Mouse (Mus musculus) forebrain, embryonic 11.5 days (tissue): ENCODE measurements at regions not wholly inside any gene's neighbourhood (a gene's known extent, or its start where the extent isn't known, plus 50 kb on each side); places are given as distances from the start of the nearest gene placed in this dataset.

Experiments used
- ATAC-seq: fragments of 200-750 bp; cut with Nextera tagmentation; replicated peaks from 2 replicates; pipeline ENCODE4 v1.8.0; 2017; ENCODE audit warnings: moderate TSS enrichment; ENCODE audit not compliant: low FRiP score
- DNase-seq: peaks from one replicate; pipeline ENCODE4 v3.0.0-alpha.2; 2017; ENCODE audit warnings: low spot score
- H3K27ac ChIP-seq: fragments of 300-500 bp; sonication (generic); 2 replicates; pipeline ENCODE4 v1.5.1; 2014; ENCODE audit warnings: low read depth, low read length
- H3K27me3 ChIP-seq: fragments of 300-500 bp; sonication (generic); 2 replicates; pipeline ENCODE4 v1.6.1; 2014; ENCODE audit warnings: mild to moderate bottlenecking, low read length, mixed read lengths; ENCODE audit not compliant: control insufficient read depth, insufficient read depth
- H3K36me3 ChIP-seq: fragments of 300-500 bp; sonication (generic); 2 replicates; pipeline ENCODE4 v1.6.1; 2014; ENCODE audit warnings: mild to moderate bottlenecking, low read length, moderate library complexity, mixed read lengths; ENCODE audit not compliant: control insufficient read depth, insufficient read depth
- H3K4me1 ChIP-seq: fragments of 300-500 bp; sonication (generic); replicated peaks from 2 replicates; pipeline ENCODE4 v1.6.1; 2014; ENCODE audit warnings: low read length, mixed read lengths; ENCODE audit not compliant: control insufficient read depth, insufficient read depth
- H3K4me2 ChIP-seq: fragments of 300-500 bp; sonication (generic); 2 replicates; pipeline ENCODE4 v1.6.1; 2014; ENCODE audit warnings: low read depth, mild to moderate bottlenecking, low read length, moderate library complexity, mixed read lengths; ENCODE audit not compliant: severe bottlenecking
- H3K4me3 ChIP-seq: fragments of 300-500 bp; sonication (generic); 2 replicates; pipeline ENCODE4 v1.5.1; 2014; ENCODE audit warnings: low read depth, low read length
- H3K9ac ChIP-seq: fragments of 300-500 bp; sonication (generic); 2 replicates; pipeline ENCODE4 v1.6.1; 2014; ENCODE audit warnings: low read length
- H3K9me3 ChIP-seq: fragments of 300-500 bp; sonication (generic); 2 replicates; pipeline ENCODE4 v1.6.1; 2016; ENCODE audit warnings: low read length, mixed read lengths; ENCODE audit not compliant: control insufficient read depth
- WGBS: fragments of 180-500 bp; shearing (Covaris S2); extraction: QIAGEN DNeasy Blood & Tissue Kit; methylation state at CpG from one replicate; pipeline ENCODE4 v1.1.7; 2014; 5-methylcytosine and 5-hydroxymethylcytosine counted together

DNA sequence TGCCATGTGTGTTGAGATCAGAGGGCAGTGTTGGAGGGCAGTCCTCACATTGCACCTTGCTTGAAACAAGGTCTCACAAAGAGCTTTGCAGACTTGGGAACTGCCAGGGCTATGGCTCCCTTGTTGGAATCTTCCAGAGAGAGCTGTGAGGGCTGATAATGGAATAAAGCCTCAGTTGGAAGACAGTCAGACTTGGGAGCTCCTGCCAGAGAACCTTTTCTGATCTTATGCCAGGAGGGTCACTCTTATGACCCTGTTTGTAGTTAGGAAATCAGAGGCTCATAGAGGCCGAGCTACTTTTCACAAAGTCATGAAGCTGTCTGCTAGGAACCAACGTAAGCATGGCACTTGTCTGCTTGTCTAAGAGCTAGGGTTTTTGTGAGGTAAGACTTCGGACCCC lies 129.4 kb downstream of the Ddx1 start:
- no peaks in the 10 kb centered on the region for H3K36me3 ChIP-seq
- no peak overlapping the region for H3K27ac ChIP-seq
- ATAC-seq (no peak), DNase-seq (no peak)
- no peak overlapping the region for H3K4me2 ChIP-seq
- no peaks in the 10 kb centered on the region for H3K9me3 ChIP-seq
- no peaks in the 10 kb centered on the region for H3K27me3 ChIP-seq
- no peak overlapping the region for H3K9ac ChIP-seq
- WGBS: 93% methylated on average over 3 of the region's 3 CpGs
- no peaks in the 10 kb centered on the region for H3K4me1 ChIP-seq
- no peak overlapping the region for H3K4me3 ChIP-seq

DNA sequence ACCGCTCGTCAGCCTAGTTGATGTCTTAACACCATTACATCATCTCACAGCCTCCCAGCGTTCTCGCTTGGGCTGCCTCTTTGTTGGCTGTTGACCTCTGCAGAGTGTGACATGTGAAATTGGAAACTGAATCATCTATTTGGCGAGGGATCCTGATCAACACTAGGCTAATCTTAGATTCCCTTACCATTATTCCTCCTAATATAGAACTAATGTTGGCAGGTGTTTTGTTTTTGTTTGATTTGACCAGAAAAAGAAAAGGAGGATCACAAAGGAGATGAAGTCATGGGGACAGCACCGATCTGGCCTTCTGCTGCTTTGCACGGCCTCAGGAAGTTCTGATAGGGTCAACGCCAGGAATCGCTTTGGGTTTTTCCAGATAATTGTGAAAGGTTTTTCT lies 131.0 kb downstream of the Ddx1 start:
- Histone ChIP-seq H3K27ac (no peak overlapping the region), H3K4me3 (no peak overlapping the region), H3K9me3 (no peaks in the 10 kb centered on the region), H3K9ac (no peak overlapping the region), H3K4me2 (no peak overlapping the region), H3K27me3 (no peaks in the 10 kb centered on the region), H3K4me1 (no peaks in the 10 kb centered on the region), H3K36me3 (no peaks in the 10 kb centered on the region)
- WGBS: 71% methylated on average over 9 of the region's 9 CpGs
- DNase-seq (no peak), ATAC-seq (no peak)

DNA sequence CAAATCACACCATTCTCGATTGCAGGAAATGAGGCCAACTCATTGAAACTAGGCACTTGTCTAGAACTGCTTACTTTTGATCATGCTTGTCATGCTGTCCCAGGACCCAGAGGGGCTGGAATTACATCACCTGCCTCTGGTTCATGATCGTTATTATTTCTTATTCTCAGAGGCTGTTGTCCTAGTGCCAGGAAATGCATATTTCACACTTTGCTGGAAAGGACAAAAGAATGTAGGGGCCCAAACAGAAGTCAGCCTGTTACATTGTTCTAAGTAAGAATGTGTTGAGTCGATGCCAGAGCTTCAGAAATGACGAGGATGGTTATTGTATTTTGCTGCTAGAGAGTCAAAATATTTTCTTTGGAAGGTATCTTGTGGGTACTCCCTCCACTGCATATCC lies 134.7 kb downstream of the Ddx1 start:
- WGBS: 79% methylated on average over 4 of the region's 4 CpGs
- Histone ChIP-seq H3K9ac (no peak overlapping the region), H3K27ac (no peak overlapping the region), H3K36me3 (no peaks in the 10 kb centered on the region), H3K4me3 (no peak overlapping the region), H3K4me1 (no peaks in the 10 kb centered on the region), H3K9me3 (no peaks in the 10 kb centered on the region), H3K4me2 (no peak overlapping the region), H3K27me3 (no peaks in the 10 kb centered on the region)
- ATAC-seq (no peak), DNase-seq (no peak)

DNA sequence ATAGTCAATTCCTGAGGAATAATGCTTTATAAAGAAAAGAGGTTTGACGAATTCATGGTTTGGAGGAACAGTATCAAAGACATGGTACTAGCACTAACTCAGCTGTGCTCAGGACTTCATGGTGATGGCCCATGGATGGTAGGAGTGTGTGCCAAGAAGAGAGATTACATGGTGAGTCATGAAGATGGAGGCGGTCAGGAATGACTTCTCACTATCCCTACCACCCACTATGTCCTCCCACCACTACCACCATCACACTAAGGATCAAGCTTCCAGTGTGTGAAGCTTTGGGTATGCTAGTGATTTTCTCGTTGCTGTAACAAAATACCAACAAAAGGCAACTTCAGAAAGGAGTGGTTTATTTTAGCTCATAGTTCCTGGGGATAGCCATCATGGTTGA lies 142.1 kb downstream of the Ddx1 start:
- no peak overlapping the region for H3K4me2 ChIP-seq
- DNase-seq (no peak), ATAC-seq (no peak)
- no peaks in the 10 kb centered on the region for H3K27me3 ChIP-seq
- 84% methylated on average over 3 of the region's 3 CpGs for WGBS
- H3K9ac ChIP-seq: no peak overlapping the region
- H3K4me3 ChIP-seq: no peak overlapping the region
- no peaks in the 10 kb centered on the region for H3K9me3 ChIP-seq
- no peak overlapping the region for H3K27ac ChIP-seq
- no peaks in the 10 kb centered on the region for H3K4me1 ChIP-seq
- H3K36me3 ChIP-seq: no peaks in the 10 kb centered on the region

DNA sequence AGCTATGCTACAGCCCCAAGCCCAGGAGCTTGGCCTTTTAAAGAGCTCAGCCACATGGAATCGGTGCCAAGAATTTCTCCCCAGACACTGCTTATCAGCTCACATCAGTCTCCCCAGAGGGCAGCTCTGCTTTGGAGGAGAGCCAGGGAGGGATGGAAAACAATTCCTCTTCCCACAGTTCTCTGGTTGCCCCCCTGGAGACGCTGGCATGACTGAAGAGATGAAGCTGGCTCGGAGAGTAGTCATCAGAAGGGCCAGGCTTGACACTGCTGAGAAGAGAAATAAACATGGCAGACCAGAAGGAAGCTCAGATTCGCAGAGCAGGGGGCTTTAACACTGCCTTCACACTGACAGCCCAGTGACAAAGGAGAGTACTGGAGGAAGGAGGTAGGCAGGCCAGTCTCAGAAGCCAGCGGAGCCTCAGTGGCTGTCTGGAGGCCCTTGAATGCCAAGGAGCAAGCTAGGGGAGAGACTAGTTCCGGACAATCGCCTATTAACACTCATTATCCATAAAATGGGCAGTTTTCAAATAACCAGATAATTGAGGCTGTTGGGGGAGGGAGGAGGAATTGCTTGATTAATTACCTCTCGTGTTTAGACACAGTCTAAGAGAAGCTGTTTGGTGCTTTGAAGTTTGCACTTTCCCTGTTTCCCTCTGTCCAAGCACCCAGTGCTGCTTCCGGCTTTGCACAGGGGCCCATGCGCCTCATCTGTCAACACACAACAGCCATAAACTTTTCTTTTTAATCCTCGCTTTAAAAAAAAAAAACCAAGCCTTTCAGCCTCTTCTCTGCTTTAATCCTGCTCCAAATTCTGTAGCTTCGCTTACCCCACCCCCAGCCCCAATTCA lies 148.3 kb downstream of the Ddx1 start:
- DNase-seq (no peak), ATAC-seq (peak; percentile 53; the same call in 1 of the 2 replicates)
- Histone ChIP-seq H3K9me3 (no peaks in the 10 kb centered on the region), H3K4me3 (no peak overlapping the region), H3K4me2 (no peak overlapping the region), H3K36me3 (no peaks in the 10 kb centered on the region), H3K27me3 (no peaks in the 10 kb centered on the region), H3K9ac (no peak overlapping the region), H3K4me1 (0 out of 2 replicates have a peak, but pooled peaks cover 2% of the 10 kb centered on the region), H3K27ac (no peak overlapping the region)
- WGBS: 30% methylated on average over 12 of the region's 12 CpGs

DNA sequence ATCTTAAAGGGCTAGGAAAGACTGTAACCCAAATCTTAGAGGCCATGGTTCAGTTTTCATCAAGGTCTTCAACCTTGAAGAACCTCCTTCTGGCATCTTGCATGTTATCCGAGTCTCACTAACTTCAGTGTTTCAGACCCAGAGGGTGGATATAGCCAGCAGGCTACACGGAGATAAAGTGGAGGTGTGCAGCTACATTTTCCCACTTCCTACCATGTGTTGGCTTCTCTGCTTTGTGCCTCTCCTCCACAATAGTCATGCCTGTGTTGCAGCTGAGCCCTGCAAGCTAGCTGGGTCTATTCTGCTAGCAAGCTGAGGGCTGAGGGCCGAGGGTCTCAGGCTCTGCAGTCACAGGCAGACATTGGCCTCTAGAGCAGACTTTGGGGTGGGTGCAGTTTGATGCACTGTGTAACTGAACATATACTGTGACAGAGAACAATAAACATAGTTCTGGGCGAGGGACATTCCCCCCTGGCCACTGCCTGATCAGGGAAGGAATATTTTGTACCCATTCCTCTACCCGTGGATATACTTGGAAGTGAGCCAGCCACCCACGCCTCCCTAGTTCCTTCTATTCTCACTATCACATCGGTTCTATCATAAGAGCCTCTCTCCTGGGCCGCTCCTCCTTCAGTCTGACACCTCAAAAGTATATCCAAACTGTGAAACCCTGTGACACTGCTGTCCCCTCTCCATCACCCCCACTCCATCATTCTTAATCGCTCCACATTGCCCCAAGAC lies 152.6 kb upstream of the Mycn start:
- Histone ChIP-seq H3K4me3 (no peak overlapping the region), H3K27ac (no peak overlapping the region), H3K4me1 (no peaks in the 10 kb centered on the region), H3K9ac (no peak overlapping the region), H3K9me3 (no peaks in the 10 kb centered on the region), H3K36me3 (no peaks in the 10 kb centered on the region), H3K27me3 (no peaks in the 10 kb centered on the region), H3K4me2 (no peak overlapping the region)
- DNase-seq: no peak
- 88% methylated on average over 9 of the region's 9 CpGs for WGBS
- no peak for ATAC-seq

DNA sequence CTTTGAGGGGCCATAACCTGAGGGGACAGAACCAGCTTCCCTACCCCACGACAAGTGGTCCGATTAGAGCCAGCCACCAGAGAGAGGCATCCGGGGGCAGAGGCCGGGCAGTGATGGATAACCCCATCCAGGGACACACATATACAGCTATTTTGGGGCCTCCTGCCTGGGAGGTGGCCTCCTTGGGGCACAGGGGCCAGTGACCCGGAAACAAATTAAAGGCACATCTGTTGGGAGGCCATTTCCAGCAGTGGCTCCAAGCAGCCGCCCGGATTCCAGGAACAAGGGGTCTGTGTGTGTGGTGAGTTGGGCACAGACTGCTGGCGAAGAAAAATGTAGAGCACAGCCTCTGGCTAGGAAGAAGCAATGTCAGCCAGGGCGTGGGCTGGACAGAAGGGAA lies 144.2 kb upstream of the Mycn start:
- no peak for DNase-seq
- Histone ChIP-seq H3K9ac (no peak overlapping the region), H3K4me2 (no peak overlapping the region), H3K36me3 (no peaks in the 10 kb centered on the region), H3K27ac (no peak overlapping the region), H3K4me1 (no peaks in the 10 kb centered on the region), H3K27me3 (no peaks in the 10 kb centered on the region), H3K9me3 (no peaks in the 10 kb centered on the region), H3K4me3 (no peak overlapping the region)
- 80% methylated on average over 9 of the region's 9 CpGs for WGBS
- no peak for ATAC-seq

DNA sequence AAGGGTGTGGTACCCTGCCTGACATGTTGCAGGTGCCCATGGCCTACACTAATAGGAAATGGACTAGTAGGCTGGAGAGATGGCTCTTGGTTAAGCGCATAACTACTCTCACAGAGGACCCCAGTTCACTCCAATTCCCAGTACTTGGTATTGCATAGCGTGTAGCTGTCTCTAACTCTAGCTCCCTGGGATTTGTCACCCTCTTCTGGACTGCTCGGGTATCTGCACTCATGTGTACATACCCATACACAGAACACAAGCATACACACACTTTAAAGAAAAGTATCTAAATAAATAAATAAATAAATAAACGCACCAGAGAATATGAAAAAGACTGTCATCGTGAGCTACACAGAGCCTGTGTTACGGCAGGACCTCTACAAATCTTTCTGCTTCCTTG lies 143.8 kb upstream of the Mycn start:
- no peak overlapping the region for H3K9ac ChIP-seq
- ATAC-seq (no peak), DNase-seq (no peak)
- no peaks in the 10 kb centered on the region for H3K9me3 ChIP-seq
- WGBS: 90% methylated on average over 6 of the region's 6 CpGs
- H3K27me3 ChIP-seq: no peaks in the 10 kb centered on the region
- H3K27ac ChIP-seq: no peak overlapping the region
- no peaks in the 10 kb centered on the region for H3K36me3 ChIP-seq
- H3K4me1 ChIP-seq: no peaks in the 10 kb centered on the region
- H3K4me3 ChIP-seq: no peak overlapping the region
- H3K4me2 ChIP-seq: no peak overlapping the region
